Mouse (Mus musculus) urinary bladder, postnatal 14 days (tissue): ENCODE results near the gene Olfr1428.
A peak's percentile ranks its signal among the peaks of the same experiment; 100 is the strongest.
"Not testable (repeated sequence)": the region's sequence is repeated elsewhere in the genome, so short reads cannot be mapped to it uniquely, and the experiment has no call there.

Experiments used
- DNase-seq: peaks from one replicate; pipeline ENCODE4 v3.0.0; 2021; ENCODE audit warnings: low spot score

Olfr1428 gene

GRCm38 (mm10) chr19:12115797-12116196 lies at the start of gene Olfr1428:
TSS of gene Olfr1428 (minus strand) at chr19:12115897.
- no peak for DNase-seq

GRCm38 (mm10) chr19:12145452-12145851 lies 29.8 kb upstream of the Olfr1428 start:
- no peak for DNase-seq

GRCm38 (mm10) chr19:12143356-12143755 lies 27.7 kb upstream of the Olfr1428 start:
- DNase-seq: no peak

- peak; percentile 4 for DNase-seq
Measured at GRCm38 (mm10) chr19:12134289-12134688, 18.6 kb upstream of the Olfr1428 start.

- no peak for DNase-seq
Measured at GRCm38 (mm10) chr19:12123103-12123502, 7.4 kb upstream of the Olfr1428 start, which contains the start of gene Olfr76. TSS of gene Olfr76 (minus strand) at chr19:12123203.

- DNase-seq: no peak
Measured at GRCm38 (mm10) chr19:12116464-12116863, 767 bp upstream of the Olfr1428 start.

- no peak for DNase-seq
Measured at GRCm38 (mm10) chr19:12113807-12114206, 1.9 kb downstream of the Olfr1428 start.

- DNase-seq: no peak
Measured at GRCm38 (mm10) chr19:12104541-12104940, 11.2 kb downstream of the Olfr1428 start.

GRCm38 (mm10) chr19:12103234-12103633 lies 12.5 kb downstream of the Olfr1428 start, which contains the start of gene Olfr1427:
TSS of gene Olfr1427 (minus strand) at chr19:12103334.
- no peak for DNase-seq

GRCm38 (mm10) chr19:12091913-12092312 lies 23.8 kb downstream of the Olfr1428 start, which contains the start of gene Olfr1426:
TSS of gene Olfr1426 (minus strand) at chr19:12092013.
- no peak for DNase-seq

GRCm38 (mm10) chr19:12077631-12078030 lies 38.1 kb downstream of the Olfr1428 start, which contains the start of gene Olfr1425:
TSS of gene Olfr1425 (minus strand) at chr19:12077731.
- not testable (repeated sequence) for DNase-seq

GRCm38 (mm10) chr19:12069546-12069945 lies 46.2 kb downstream of the Olfr1428 start:
- DNase-seq: not testable (repeated sequence)

- DNase-seq: not testable (repeated sequence)
Measured at GRCm38 (mm10) chr19:12067806-12068205, 47.9 kb downstream of the Olfr1428 start.

GRCm38 (mm10) chr19:12062582-12062981 lies 53.1 kb downstream of the Olfr1428 start, which contains the start of gene Olfr1424:
TSS of gene Olfr1424 (minus strand) at chr19:12062682.
- not testable (repeated sequence) for DNase-seq
